Mouse (Mus musculus): ENCODE results near the gene Tmem233.

GRCm38 (mm10) chr5:116004271-116004670 lies 78.8 kb downstream of the Tmem233 start:
- TF ChIP-seq EP300 (optimal IDR thresholded peaks at IDR 0.05) (no peak), CTCF (IDR thresholded peaks at IDR 0.05; ENCODE audit: low read depth) (no peak)

Measured in stomach, postnatal 0 days (tissue).